Mouse (Mus musculus): ENCODE measurements around the gene Olfr666. TPM values are rescaled to one million over a fixed set of nuclear protein-coding genes. Genes with fewer than 3 reads are reported as not detected.
"Not testable (repeated sequence)": the region's sequence is repeated elsewhere in the genome, so short reads cannot be mapped to it uniquely, and the experiment has no call there.

Olfr666 gene
- polyA plus RNA-seq, 1 experiment = not detected

- Histone ChIP-seq H3K4me3 (ENCODE audit: extremely low read depth, insufficient read depth, insufficient read length) (no peak overlapping the region), H3K27ac (ENCODE audit: insufficient read depth, low read length) (no peak overlapping the region), H3K36me3 (ENCODE audit: control insufficient read depth, insufficient read depth, low read length) (no peaks in the 10 kb centered on the region), H3K4me1 (ENCODE audit: control insufficient read depth, insufficient read depth, insufficient read length) (no peaks in the 10 kb centered on the region), H3K27me3 (ENCODE audit: control insufficient read depth, insufficient read depth, low read length) (no peaks in the 10 kb centered on the region)
- 78% methylated on average over 3 of the region's 3 CpGs for WGBS
- DNase-seq (ENCODE audit: low read depth in 1 of 2, low spot score in 2 of 2) = no peak
- TF ChIP-seq POLR2A (IDR thresholded peaks at IDR 0.05; ENCODE audit: low read depth, low read length) = no peak
- no peak for TF ChIP-seq CTCF (IDR thresholded peaks at IDR 0.05; ENCODE audit: extremely low read depth, insufficient read depth, insufficient read length, insufficient replicate concordance)
Measured at GRCm38 (mm10) chr7:104855248-104855750, 40.5 kb downstream of the Olfr666 start.

- H3K4me3 ChIP-seq (ENCODE audit: extremely low read depth, insufficient read depth, insufficient read length); H3K27me3 ChIP-seq (ENCODE audit: control insufficient read depth, insufficient read depth, low read length); H3K4me1 ChIP-seq (ENCODE audit: control insufficient read depth, insufficient read depth, insufficient read length); DNase-seq (ENCODE audit: low read depth in 1 of 2, low spot score in 2 of 2); H3K27ac ChIP-seq (ENCODE audit: insufficient read depth, low read length); H3K36me3 ChIP-seq (ENCODE audit: control insufficient read depth, insufficient read depth, low read length): not testable (repeated sequence)
- 92% methylated on average over 2 of the region's 2 CpGs for WGBS
Measured at GRCm38 (mm10) chr7:104851546-104851945, 44.2 kb downstream of the Olfr666 start.

DNA sequence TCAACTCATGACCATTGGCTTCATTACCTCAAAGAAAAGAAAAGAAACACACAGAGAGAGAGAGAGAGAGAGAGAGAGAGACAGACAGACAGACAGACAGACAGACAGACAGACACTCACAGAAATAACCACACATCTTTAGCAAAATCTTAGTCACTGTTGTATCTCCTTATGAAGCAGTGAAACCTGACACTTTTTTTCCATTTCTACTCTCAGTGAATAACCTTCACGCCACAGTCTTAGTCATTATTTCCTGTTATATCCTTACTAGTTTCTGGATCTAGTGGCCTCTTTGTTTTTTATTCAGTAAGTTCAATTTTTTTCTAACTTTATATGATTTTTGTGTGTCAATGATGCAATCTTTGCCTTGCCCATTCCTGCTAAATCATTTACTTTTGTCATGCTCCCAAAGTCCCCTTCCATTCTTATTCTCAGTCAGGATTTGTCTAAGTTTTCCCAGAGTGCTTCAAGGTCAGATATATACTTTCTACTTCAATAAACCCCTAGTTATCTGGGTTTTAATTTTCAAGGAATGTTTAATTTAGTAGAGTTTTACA lies 51.9 kb downstream of the Olfr666 start:
- TF ChIP-seq CTCF (IDR thresholded peaks at IDR 0.05; ENCODE audit: extremely low read depth, insufficient read depth, insufficient read length, insufficient replicate concordance) (no peak), POLR2A (IDR thresholded peaks at IDR 0.05; ENCODE audit: low read depth, low read length) (no peak)
- Histone ChIP-seq H3K27me3 (ENCODE audit: control insufficient read depth, insufficient read depth, low read length) (no peaks in the 10 kb centered on the region), H3K4me3 (ENCODE audit: extremely low read depth, insufficient read depth, insufficient read length) (no peak overlapping the region), H3K4me1 (ENCODE audit: control insufficient read depth, insufficient read depth, insufficient read length) (no peaks in the 10 kb centered on the region), H3K27ac (ENCODE audit: insufficient read depth, low read length) (no peak overlapping the region), H3K36me3 (ENCODE audit: control insufficient read depth, insufficient read depth, low read length) (no peaks in the 10 kb centered on the region)
- DNase-seq (ENCODE audit: low read depth in 1 of 2, low spot score in 2 of 2) = no peak
- 77% methylated on average over 1 of the region's 1 CpGs for WGBS

DNA sequence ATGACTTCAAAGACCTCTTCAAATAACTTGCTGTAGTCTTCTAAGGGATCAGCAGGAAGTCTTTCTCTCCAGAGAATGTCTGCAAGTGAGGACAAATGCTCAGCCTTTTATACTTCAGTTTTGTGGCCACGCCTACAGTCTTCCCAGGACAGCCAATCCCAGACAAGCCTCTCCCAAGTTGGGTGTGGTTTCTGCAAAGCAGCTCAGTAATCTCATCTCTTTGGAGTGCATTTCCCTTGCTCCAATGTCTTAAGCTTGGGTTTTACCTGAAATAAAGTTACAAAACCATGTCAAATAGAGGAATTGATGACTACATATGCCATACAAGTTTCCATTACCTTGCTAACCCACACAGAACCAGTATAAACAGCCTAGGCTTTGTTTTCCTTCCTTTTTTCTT lies 53.2 kb downstream of the Olfr666 start, which contains the start of gene Usp17lb:
Gene Usp17lb, minus strand, starts transcription at position 101 of the 400 bp plus-strand sequence.
- Histone ChIP-seq H3K27ac (ENCODE audit: insufficient read depth, low read length) (no peak within 1 kb of the TSS), H3K27me3 (ENCODE audit: control insufficient read depth, insufficient read depth, low read length) (no peaks in the 10 kb centered on the region), H3K4me3 (ENCODE audit: extremely low read depth, insufficient read depth, insufficient read length) (no peak within 1 kb of the TSS), H3K36me3 (ENCODE audit: control insufficient read depth, insufficient read depth, low read length) (no peaks in the 10 kb centered on the region), H3K4me1 (ENCODE audit: control insufficient read depth, insufficient read depth, insufficient read length) (no peaks in the 10 kb centered on the region)
- WGBS = 59% methylated on average over 1 of the region's 1 CpGs
- TF ChIP-seq CTCF (IDR thresholded peaks at IDR 0.05; ENCODE audit: extremely low read depth, insufficient read depth, insufficient read length, insufficient replicate concordance) (no peak), POLR2A (IDR thresholded peaks at IDR 0.05; ENCODE audit: low read depth, low read length) (no peak)
- no peak for DNase-seq (ENCODE audit: low read depth in 1 of 2, low spot score in 2 of 2)

Other genes starting within 250 kb of the Olfr666 start
- 0.05 and 0.06 TPM in 2 replicates for gene Olfr658, start 248.6 kb downstream of the Olfr666 start, polyA plus RNA-seq (2012; rRNA removed)
- not detected in 2 replicates for gene Olfr659, start 229.2 kb downstream of the Olfr666 start, polyA plus RNA-seq (2012; rRNA removed)
- gene Olfr661, start 209.5 kb downstream of the Olfr666 start, polyA plus RNA-seq (2012; rRNA removed) = not detected in 2 replicates
- gene Usp17le, start 118.5 kb downstream of the Olfr666 start, polyA plus RNA-seq (2012; rRNA removed) = not detected in 2 replicates
- gene Usp17lb, start 53.3 kb downstream of the Olfr666 start, polyA plus RNA-seq (2012; rRNA removed) = not detected in 2 replicates
- not detected in 2 replicates for gene Usp17la, start 38.9 kb downstream of the Olfr666 start, polyA plus RNA-seq (2012; rRNA removed)
- not detected in 2 replicates for gene Olfr665, start 17.9 kb downstream of the Olfr666 start, polyA plus RNA-seq (2012; rRNA removed)
- not detected in 2 replicates for gene Olfr667, start 25.5 kb upstream of the Olfr666 start, polyA plus RNA-seq (2012; rRNA removed)
- not detected in 2 replicates for gene Olfr668, start 32.1 kb upstream of the Olfr666 start, polyA plus RNA-seq (2012; rRNA removed)
- gene Olfr669, start 38.3 kb upstream of the Olfr666 start, polyA plus RNA-seq (2012; rRNA removed) = not detected in 2 replicates
- gene Olfr670, start 66.7 kb upstream of the Olfr666 start, polyA plus RNA-seq (2012; rRNA removed) = not detected in 2 replicates
- not detected in 2 replicates for gene Olfr671, start 83.2 kb upstream of the Olfr666 start, polyA plus RNA-seq (2012; rRNA removed)
- gene Olfr672, start 106.1 kb upstream of the Olfr666 start, polyA plus RNA-seq (2012; rRNA removed) = not detected in 2 replicates
- gene Olfr675, start 132.5 kb upstream of the Olfr666 start, polyA plus RNA-seq (2012; rRNA removed) = not detected in 2 replicates
- gene Olfr676, start 136.7 kb upstream of the Olfr666 start, polyA plus RNA-seq (2012; rRNA removed) = not detected in 2 replicates
- not detected in 2 replicates for gene Olfr677, start 155.4 kb upstream of the Olfr666 start, polyA plus RNA-seq (2012; rRNA removed)
- not detected in 2 replicates for gene Olfr678, start 168.5 kb upstream of the Olfr666 start, polyA plus RNA-seq (2012; rRNA removed)
- not detected in 2 replicates for gene Olfr679, start 185.3 kb upstream of the Olfr666 start, polyA plus RNA-seq (2012; rRNA removed)
- gene Olfr680-ps1, start 196.9 kb upstream of the Olfr666 start, polyA plus RNA-seq (2012; rRNA removed) = not detected in 2 replicates
- not detected in 2 replicates for gene Olfr681, start 220.9 kb upstream of the Olfr666 start, polyA plus RNA-seq (2012; rRNA removed)

Measured in spleen, adult 2 months (tissue).